In genomic region chr16:74857752-74858151, GRCm38 (mm10) we compare ENCODE assay signal across 12 mouse cellular contexts.
A peak's percentile ranks its signal among the peaks of the same experiment; 100 is the strongest.
DNase-seq lines count a peak whose midpoint lies in the region; ATAC-seq and TF ChIP-seq lines count a peak whose summit lies in the region.
"Had no signal": no experiment of that assay in that cellular context is flagged by ENCODE, and none has a peak within 500 bp of the region (broad histone marks: within the 10 kb centered on the region; RNA-seq: fewer than 3 reads in every experiment).

No protein-coding gene starts in this region.

- H3K36me3 ChIP-seq in MEL (ENCODE audit: control insufficient read depth in 1 of 2, insufficient read depth in 2 of 2, low read length in 2 of 2), result no peaks in the 10 kb centered on the region
- no peaks in the 10 kb centered on the region for H3K36me3 ChIP-seq in forebrain, embryonic 14.5 days (ENCODE audit: control insufficient read depth, insufficient read depth, low read length)
- H3K36me3 ChIP-seq in heart, embryonic 11.5 days (ENCODE audit: control insufficient read depth, insufficient read depth, low read length), result no peaks in the 10 kb centered on the region
- H3K36me3 ChIP-seq: heart, embryonic 15.5 days; kidney, embryonic 15.5 days; midbrain, embryonic 10.5 days had no signal

- H3K27ac ChIP-seq in MEL (ENCODE audit: control insufficient read depth, low read depth, low read length), result no peak overlapping the region
- H3K27ac ChIP-seq in forebrain, embryonic 14.5 days (ENCODE audit: low read depth, low read length), result no peak overlapping the region
- H3K27ac ChIP-seq in heart, embryonic 11.5 days (ENCODE audit: low read depth, low read length), result no peak overlapping the region
- H3K27ac ChIP-seq: heart, embryonic 15.5 days; kidney, embryonic 15.5 days; midbrain, embryonic 10.5 days had no signal

- WGBS in forebrain, embryonic 14.5 days, result 17% methylated on average over 2 of the region's 2 CpGs
- WGBS in heart, embryonic 11.5 days (ENCODE audit: insufficient replicate concordance), result 13% methylated on average over 2 of the region's 2 CpGs

- no peak overlapping the region for H3K9ac ChIP-seq in MEL (ENCODE audit: control insufficient read depth, low read depth, low read length, poor library complexity, severe bottlenecking)
- no peak overlapping the region for H3K9ac ChIP-seq in forebrain, embryonic 14.5 days (ENCODE audit: low read length)
- H3K9ac ChIP-seq in heart, embryonic 11.5 days (ENCODE audit: low read depth, low read length), result no peak overlapping the region
- H3K9ac ChIP-seq: heart, embryonic 15.5 days; kidney, embryonic 15.5 days had no signal

- H3K4me3 ChIP-seq in MEL (ENCODE audit: control insufficient read depth in 1 of 2, insufficient read depth in 1 of 2, low read depth in 2 of 2, low read length in 2 of 2), result no peak overlapping the region
- H3K4me3 ChIP-seq in forebrain, embryonic 14.5 days (ENCODE audit: low read depth, low read length), result no peak overlapping the region
- H3K4me3 ChIP-seq in heart, embryonic 11.5 days (ENCODE audit: low read depth, low read length), result no peak overlapping the region
- H3K4me3 ChIP-seq: heart, embryonic 15.5 days; kidney, embryonic 15.5 days; midbrain, embryonic 10.5 days had no signal

- no peak for TF ChIP-seq EP300 in MEL (IDR thresholded peaks at IDR 0.05; ENCODE audit: low read depth in 1 of 2, low read length in 2 of 2)

- H3K79me2 ChIP-seq in MEL (ENCODE audit: control insufficient read depth, insufficient read depth, low read length, poor library complexity), result no peaks in the 10 kb centered on the region

- intact Hi-C loops in left cerebral cortex, postnatal 14 days (cut with DNase I), result loop anchor here (5.0 kb wide), 1 partner anchor 470 kb away; no protein-coding TSS in a partner anchor

- H3K4me2 ChIP-seq in forebrain, embryonic 14.5 days (ENCODE audit: low read length), result no peak overlapping the region
- no peak overlapping the region for H3K4me2 ChIP-seq in heart, embryonic 11.5 days
- H3K4me2 ChIP-seq: heart, embryonic 15.5 days; kidney, embryonic 15.5 days had no signal

- ATAC-seq in forebrain, embryonic 14.5 days, result 0 out of 2 replicates have a peak, but pooled peaks have one; percentile 42
- no peak for ATAC-seq in heart, embryonic 11.5 days (replicated peaks; ENCODE audit: insufficient number of reproducible peaks, low FRiP score, low TSS enrichment)

- H3K9me3 ChIP-seq in MEL (replicated peaks; ENCODE audit: insufficient read depth, low read length), result no peaks in the 10 kb centered on the region
- H3K9me3 ChIP-seq in forebrain, embryonic 14.5 days (replicated peaks; ENCODE audit: control insufficient read depth, low read length), result no peaks in the 10 kb centered on the region
- no peaks in the 10 kb centered on the region for H3K9me3 ChIP-seq in heart, embryonic 11.5 days (replicated peaks; ENCODE audit: control insufficient read depth, low read length)
- H3K9me3 ChIP-seq: heart, embryonic 15.5 days; kidney, embryonic 15.5 days; midbrain, embryonic 10.5 days had no signal

- no peaks in the 10 kb centered on the region; a peak in 1 of 4 replicates for H3K27me3 ChIP-seq in MEL (ENCODE audit: control insufficient read depth in 1 of 2, insufficient read depth in 2 of 2, low read length in 2 of 2)
- no peaks in the 10 kb centered on the region for H3K27me3 ChIP-seq in forebrain, embryonic 14.5 days (replicated peaks; ENCODE audit: control insufficient read depth, insufficient read depth, low read length)
- no peaks in the 10 kb centered on the region for H3K27me3 ChIP-seq in heart, embryonic 11.5 days (ENCODE audit: control insufficient read depth, insufficient read depth, low read length)
- H3K27me3 ChIP-seq: heart, embryonic 15.5 days had no signal

- DNase-seq in embryo, embryonic 10 days (ENCODE audit: low spot score), result peak; percentile 54
- no peak for DNase-seq in embryo, embryonic 9.5 days (ENCODE audit: extremely low spot score)
- DNase-seq in left cerebral cortex, postnatal 14 days (ENCODE audit: low spot score in 2 of 2), result peak; percentile 15 to 34
- no peak for DNase-seq in left cerebral cortex, adult 9 months (ENCODE audit: low spot score in 2 of 2)
- peak; percentile 28 for DNase-seq in MEL (ENCODE audit: low read depth, low spot score)
- peak; percentile 64 for DNase-seq in forebrain, embryonic 14.5 days (ENCODE audit: low spot score)
- DNase-seq in heart, adult 8-10 months (ENCODE audit: low spot score), result no peak
- DNase-seq: cerebellum, adult 9-11 months had no signal

- peak; percentile 65 for TF ChIP-seq RAD21 in MEL (IDR thresholded peaks at IDR 0.05; ENCODE audit: low read depth, low read length)

- H3K4me1 ChIP-seq in MEL (ENCODE audit: control insufficient read depth in 1 of 2, insufficient read depth in 2 of 2, low read length in 2 of 2), result no peaks in the 10 kb centered on the region
- no peaks in the 10 kb centered on the region for H3K4me1 ChIP-seq in forebrain, embryonic 14.5 days (ENCODE audit: control insufficient read depth, insufficient read depth, low read length)
- no peaks in the 10 kb centered on the region for H3K4me1 ChIP-seq in heart, embryonic 11.5 days (ENCODE audit: control insufficient read depth, insufficient read depth, low read length)
- H3K4me1 ChIP-seq: heart, embryonic 15.5 days; kidney, embryonic 15.5 days; midbrain, embryonic 10.5 days had no signal

- TF ChIP-seq POLR2A in MEL (IDR thresholded peaks at IDR 0.05; ENCODE audit: control insufficient read depth in 1 of 2, insufficient read depth in 1 of 2, low read depth in 1 of 2, low read length in 2 of 2, poor library complexity in 1 of 2), result no peak

- TF ChIP-seq CTCF in MEL (IDR thresholded peaks at IDR 0.05 in 2 of 3, conservative IDR thresholded peaks at IDR 0.05 in 1 of 3; ENCODE audit: control insufficient read depth in 1 of 3, insufficient read depth in 1 of 3, low read depth in 2 of 3, low read length in 3 of 3, poor library complexity in 1 of 3, severe bottlenecking in 1 of 3), result peak in 2 of 3 experiments; percentile 40 to 63; a peak in 4 of 6 replicates

TF ChIP-seq in MEL, 35 proteins besides CTCF, POLR2A, EP300 and RAD21:
- no peak for TF ChIP-seq UBTF (IDR thresholded peaks at IDR 0.05; ENCODE audit: borderline replicate concordance, insufficient read depth, low read depth, low read length)
- no peak for TF ChIP-seq ZKSCAN1 (IDR thresholded peaks at IDR 0.05; ENCODE audit: low read depth, low read length)
- TF ChIP-seq MEF2A (IDR thresholded peaks at IDR 0.05; ENCODE audit: extremely low read depth, insufficient replicate concordance, low read depth, low read length, poor library complexity, severe bottlenecking), result no peak
- TF ChIP-seq NELFE (IDR thresholded peaks at IDR 0.05; ENCODE audit: low read depth, low read length), result no peak
- TF ChIP-seq GABPA (IDR thresholded peaks at IDR 0.05; ENCODE audit: low read depth, low read length), result no peak
- TF ChIP-seq ZC3H11A (IDR thresholded peaks at IDR 0.05; ENCODE audit: low read depth, low read length), result peak; percentile 33; the same call in 1 of the 2 replicates
- TF ChIP-seq JUND (IDR thresholded peaks at IDR 0.05; ENCODE audit: low read depth, low read length), result no peak
- no peak for TF ChIP-seq RCOR1 (IDR thresholded peaks at IDR 0.05; ENCODE audit: low read depth, low read length)
- peak; percentile 69 for TF ChIP-seq SMC3 (IDR thresholded peaks at IDR 0.05; ENCODE audit: low read depth, low read length)
- TF ChIP-seq MYC (IDR thresholded peaks at IDR 0.05; ENCODE audit: low read depth, low read length), result no peak
- no peak for TF ChIP-seq KAT2A (conservative IDR thresholded peaks at IDR 0.05; ENCODE audit: low read depth, low read length)
- TF ChIP-seq USF2 (IDR thresholded peaks at IDR 0.05; ENCODE audit: borderline replicate concordance in 1 of 2, insufficient read depth in 1 of 2, low read depth in 1 of 2, low read length in 2 of 2), result no peak

Comparison
In these comparisons a context has a peak if more than half of its experiments do, and no peak if none do; other contexts are left out.
1. DNase-seq: peak in embryo, embryonic 10 days (single experiment), left cerebral cortex, postnatal 14 days (2 of 2), MEL (single experiment) and forebrain, embryonic 14.5 days (single experiment); none in embryo, embryonic 9.5 days (single experiment), left cerebral cortex, adult 9 months (0 of 2) and heart, adult 8-10 months (single experiment).